Mouse (Mus musculus) midbrain, embryonic 14.5 days (tissue): Measurements from ENCODE around the gene Gm38392. TPM values are rescaled to one million over a fixed set of nuclear protein-coding genes. Genes with fewer than 3 reads are reported as not detected.

Experiments used
- ATAC-seq: fragments of 200-750 bp; cut with Nextera tagmentation; 2 replicates; pipeline ENCODE4 v1.8.0; 2017; ENCODE audit warnings: moderate number of reproducible peaks, moderate library complexity; ENCODE audit not compliant: low FRiP score, low TSS enrichment
- DNase-seq: peaks from one replicate; pipeline ENCODE4 v3.0.0-alpha.2; 2015
- H3K27ac ChIP-seq: fragments of 300-500 bp; sonication (generic); replicated peaks from 2 replicates; pipeline ENCODE4 v1.5.1; 2014; ENCODE audit warnings: mild to moderate bottlenecking, low read depth, low read length, moderate library complexity
- H3K27me3 ChIP-seq: fragments of 300-500 bp; sonication (generic); 2 replicates; pipeline ENCODE4 v1.6.1; 2014; ENCODE audit warnings: low read length, control low read depth, mixed read lengths; ENCODE audit not compliant: control insufficient read depth, insufficient read depth
- H3K36me3 ChIP-seq: fragments of 300-500 bp; sonication (generic); 2 replicates; pipeline ENCODE4 v1.6.1; 2014; ENCODE audit warnings: low read length, control low read depth; ENCODE audit not compliant: control insufficient read depth, insufficient read depth
- H3K4me1 ChIP-seq: fragments of 300-500 bp; sonication (generic); 2 replicates; pipeline ENCODE4 v1.6.1; 2014; ENCODE audit warnings: mild to moderate bottlenecking, antibody characterized with exemption, low read length, control low read depth; ENCODE audit not compliant: control insufficient read depth, insufficient read depth
- H3K4me2 ChIP-seq: fragments of 300-500 bp; sonication (generic); 2 replicates; pipeline ENCODE4 v1.6.1; 2014; ENCODE audit warnings: mild to moderate bottlenecking, low read length, moderate library complexity
- H3K4me3 ChIP-seq: fragments of 300-500 bp; sonication (generic); replicated peaks from 2 replicates; pipeline ENCODE4 v1.5.1; 2014; ENCODE audit warnings: low read depth, low read length
- H3K9ac ChIP-seq: fragments of 300-500 bp; sonication (generic); replicated peaks from 2 replicates; pipeline ENCODE4 v1.6.1; 2014; ENCODE audit warnings: mild to moderate bottlenecking, low read length, moderate library complexity
- H3K9me3 ChIP-seq: fragments of 300-500 bp; sonication (generic); 2 replicates; pipeline ENCODE4 v1.6.1; 2016; ENCODE audit warnings: low read length, control low read depth, mixed read lengths; ENCODE audit not compliant: control insufficient read depth
- WGBS: fragments of 180-500 bp; shearing (Covaris S2); extraction: QIAGEN DNeasy Blood & Tissue Kit; methylation state at CpG from one replicate; pipeline ENCODE4 v1.1.7; 2014; 5-methylcytosine and 5-hydroxymethylcytosine counted together
- polyA plus RNA-seq: library from polyadenylated mRNA; unstranded; fragments of >200 nt; fragmentation: Nextera tagmentation; extraction: Ambion mirVana; gene quantifications from 2 replicates; pipeline ENCODE4 v1.2.1, GENCODE M21; 2014

Gm38392 gene
- polyA plus RNA-seq = not detected in 2 replicates

- ATAC-seq (no peak), DNase-seq (no peak)
- H3K4me2 ChIP-seq = no peak within 1 kb of the TSS
- H3K27me3 ChIP-seq = no peaks in the 10 kb centered on the region
- no peak within 1 kb of the TSS for H3K9ac ChIP-seq
- H3K36me3 ChIP-seq = no peaks in the 10 kb centered on the region
- H3K9me3 ChIP-seq = no peaks in the 10 kb centered on the region
- 97% methylated on average over 4 of the region's 4 CpGs for WGBS
- H3K4me1 ChIP-seq = no peaks in the 10 kb centered on the region
- no peak within 1 kb of the TSS for H3K27ac ChIP-seq
- no peak within 1 kb of the TSS for H3K4me3 ChIP-seq
Observed at GRCm38 (mm10) chr3:88287110-88287509, at the start of gene Gm38392. Gene Gm38392, minus strand, starts transcription at chr3:88287210.

GRCm38 (mm10) chr3:88336058-88337013 lies 49.3 kb upstream of the Gm38392 start, which contains the start of the genes Tmem79 and Smg5:
Gene Tmem79, minus strand, starts transcription at chr3:88336148.
Gene Smg5, plus strand, starts transcription at chr3:88336260.
- H3K9me3 ChIP-seq = no peaks in the 10 kb centered on the region
- peaks cover 11% of the 10 kb centered on the region for H3K4me1 ChIP-seq
- 2% methylated on average over 62 of the region's 66 CpGs for WGBS
- peaks cover 3% of the 10 kb centered on the region for H3K36me3 ChIP-seq
- peak within 1 kb of the TSS; percentile 78 for H3K4me2 ChIP-seq
- peak; percentile 93 for ATAC-seq
- H3K27ac ChIP-seq = peak within 1 kb of the TSS; percentile 94
- peak; percentile 97 for DNase-seq
- H3K4me3 ChIP-seq = peak within 1 kb of the TSS; percentile 81
- no peaks in the 10 kb centered on the region for H3K27me3 ChIP-seq
- H3K9ac ChIP-seq = peak within 1 kb of the TSS; percentile 92

GRCm38 (mm10) chr3:88335436-88336053 lies 48.5 kb upstream of the Gm38392 start:
- Histone ChIP-seq H3K4me1 (peaks cover 11% of the 10 kb centered on the region), H3K27me3 (no peaks in the 10 kb centered on the region), H3K27ac (peak overlapping the region; percentile 94), H3K36me3 (no peaks in the 10 kb centered on the region), H3K9ac (peak overlapping the region; percentile 92), H3K4me2 (peak overlapping the region; percentile 78), H3K9me3 (no peaks in the 10 kb centered on the region), H3K4me3 (peak overlapping the region; percentile 81)
- DNase-seq = peak; percentile 3
- peak; percentile 49; the same call in 1 of the 2 replicates for ATAC-seq
- 2% methylated on average over 27 of the region's 27 CpGs for WGBS

GRCm38 (mm10) chr3:88334902-88335435 lies 48.0 kb upstream of the Gm38392 start:
- H3K4me3 ChIP-seq = peak overlapping the region; percentile 81
- peak overlapping the region; percentile 92 for H3K9ac ChIP-seq
- H3K36me3 ChIP-seq = no peaks in the 10 kb centered on the region
- 44% methylated on average over 3 of the region's 3 CpGs for WGBS
- no peak for DNase-seq
- no peak overlapping the region for H3K27ac ChIP-seq
- peaks cover 11% of the 10 kb centered on the region for H3K4me1 ChIP-seq
- H3K4me2 ChIP-seq = peak overlapping the region; percentile 78
- H3K27me3 ChIP-seq = no peaks in the 10 kb centered on the region
- no peaks in the 10 kb centered on the region for H3K9me3 ChIP-seq
- no peak for ATAC-seq

- no peak for DNase-seq
- ATAC-seq = no peak
- Histone ChIP-seq H3K4me2 (no peak overlapping the region), H3K4me3 (no peak overlapping the region), H3K4me1 (peaks cover 11% of the 10 kb centered on the region), H3K27ac (no peak overlapping the region), H3K9ac (no peak overlapping the region), H3K27me3 (no peaks in the 10 kb centered on the region), H3K9me3 (no peaks in the 10 kb centered on the region), H3K36me3 (peaks cover 6% of the 10 kb centered on the region; the same call in 1 of the 2 replicates)
- WGBS = 65% methylated on average over 12 of the region's 12 CpGs
Observed at GRCm38 (mm10) chr3:88334029-88334658, 47.1 kb upstream of the Gm38392 start.

GRCm38 (mm10) chr3:88331282-88331681 lies 44.3 kb upstream of the Gm38392 start:
- H3K36me3 ChIP-seq = peaks cover 21% of the 10 kb centered on the region; the same call in 1 of the 2 replicates
- H3K9me3 ChIP-seq = no peaks in the 10 kb centered on the region
- no peak overlapping the region for H3K4me2 ChIP-seq
- no peak overlapping the region for H3K9ac ChIP-seq
- no peaks in the 10 kb centered on the region for H3K27me3 ChIP-seq
- no peak for ATAC-seq
- DNase-seq = peak; percentile 45
- H3K4me3 ChIP-seq = no peak overlapping the region
- 9% methylated on average over 2 of the region's 2 CpGs for WGBS
- 0 out of 2 replicates have a peak, but pooled peaks cover 5% of the 10 kb centered on the region for H3K4me1 ChIP-seq
- no peak overlapping the region for H3K27ac ChIP-seq

GRCm38 (mm10) chr3:88328956-88329355 lies 41.9 kb upstream of the Gm38392 start:
- no peak overlapping the region for H3K9ac ChIP-seq
- no peak overlapping the region for H3K4me2 ChIP-seq

GRCm38 (mm10) chr3:88324951-88325405 lies 38.0 kb upstream of the Gm38392 start, which contains the start of gene Glmp:
Gene Glmp, plus strand, starts transcription at chr3:88325023.
- Histone ChIP-seq H3K27ac (peak within 1 kb of the TSS; percentile 45; the same call in 1 of the 2 replicates), H3K4me1 (peaks cover 12% of the 10 kb centered on the region), H3K4me2 (peak within 1 kb of the TSS; percentile 70), H3K9me3 (no peaks in the 10 kb centered on the region), H3K9ac (peak within 1 kb of the TSS; percentile 71), H3K27me3 (no peaks in the 10 kb centered on the region), H3K36me3 (peaks cover 54% of the 10 kb centered on the region), H3K4me3 (peak within 1 kb of the TSS; percentile 65)
- peak; percentile 85 for DNase-seq
- 2% methylated on average over 10 of the region's 10 CpGs for WGBS
- ATAC-seq = peak; percentile 72

More at GRCm38 (mm10) chr3:88328956-88329355, 41.9 kb upstream of the Gm38392 start:
- Histone ChIP-seq H3K4me3 (no peak overlapping the region), H3K36me3 (peaks cover 21% of the 10 kb centered on the region; the same call in 1 of the 2 replicates), H3K27me3 (no peaks in the 10 kb centered on the region), H3K4me1 (peaks cover 12% of the 10 kb centered on the region), H3K27ac (no peak overlapping the region), H3K9me3 (no peaks in the 10 kb centered on the region)
- 87% methylated on average over 5 of the region's 5 CpGs for WGBS
- DNase-seq = no peak
- no peak for ATAC-seq
